Mouse (Mus musculus) heart, adult 2 months (tissue): ENCODE data around the gene F5.

Experiments
- CTCF ChIP-seq: fragments of 200-600 bp; IDR thresholded peaks from 2 replicates; pipeline ENCODE4 v1.8.1; 2022; ENCODE audit warnings: antibody characterized with exemption, mild to moderate bottlenecking, moderate library complexity
- EP300 ChIP-seq: fragments of 200-500 bp; IDR thresholded peaks from 2 replicates; pipeline ENCODE4 v1.6.1; 2011; ENCODE audit warnings: low read depth, low read length, control low read depth; ENCODE audit not compliant: insufficient read depth

GRCm38 (mm10) chr1:164223089-164223488 lies 71.5 kb downstream of the F5 start:
- TF ChIP-seq CTCF: no peak
- no peak for TF ChIP-seq EP300
